Mouse (Mus musculus) hindbrain, embryonic 15.5 days (tissue): ENCODE measurements at regions not wholly inside any gene's neighbourhood (a gene's known extent, or its start where the extent isn't known, plus 50 kb on each side); places are given as distances from the start of the nearest gene placed in this dataset.
A peak's percentile ranks its signal among the peaks of the same experiment; 100 is the strongest.

ENCODE experiments used
- ATAC-seq: fragments of 200-750 bp; cut with Nextera tagmentation; 2 replicates; pipeline ENCODE4 v1.8.0; 2017; ENCODE audit warnings: low read depth, moderate number of reproducible peaks, moderate TSS enrichment; ENCODE audit not compliant: low FRiP score
- H3K27ac ChIP-seq: fragments of 300-500 bp; sonication (generic); replicated peaks from 2 replicates; pipeline ENCODE4 v1.5.1; 2015; ENCODE audit warnings: mild to moderate bottlenecking, inconsistent platforms
- H3K27me3 ChIP-seq: fragments of 300-500 bp; sonication (generic); 2 replicates; pipeline ENCODE4 v1.6.1; 2015; ENCODE audit warnings: control low read depth, inconsistent platforms
- H3K36me3 ChIP-seq: fragments of 300-500 bp; sonication (generic); 2 replicates; pipeline ENCODE4 v1.6.1; 2015; ENCODE audit warnings: control low read depth, inconsistent platforms
- H3K4me1 ChIP-seq: fragments of 300-500 bp; sonication (generic); replicated peaks from 2 replicates; pipeline ENCODE4 v1.6.1; 2015; ENCODE audit warnings: control low read depth, inconsistent platforms
- H3K4me2 ChIP-seq: fragments of 300-500 bp; sonication (generic); 2 replicates; pipeline ENCODE4 v1.6.1; 2015; ENCODE audit warnings: moderate library complexity, mild to moderate bottlenecking, inconsistent platforms
- H3K4me3 ChIP-seq: fragments of 300-500 bp; sonication (generic); 2 replicates; pipeline ENCODE4 v1.5.1; 2015; ENCODE audit warnings: mild to moderate bottlenecking, inconsistent platforms
- H3K9ac ChIP-seq: fragments of 300-500 bp; sonication (generic); 2 replicates; pipeline ENCODE4 v1.6.1; 2015; ENCODE audit warnings: inconsistent platforms
- H3K9me3 ChIP-seq: fragments of 300-500 bp; sonication (generic); 2 replicates; pipeline ENCODE4 v1.6.1; 2016; ENCODE audit warnings: control low read depth, inconsistent platforms
- WGBS: fragments of 180-500 bp; shearing (Covaris S2); methylation state at CpG from one replicate; pipeline ENCODE4 v1.1.7; 2015; 5-methylcytosine and 5-hydroxymethylcytosine counted together

DNA sequence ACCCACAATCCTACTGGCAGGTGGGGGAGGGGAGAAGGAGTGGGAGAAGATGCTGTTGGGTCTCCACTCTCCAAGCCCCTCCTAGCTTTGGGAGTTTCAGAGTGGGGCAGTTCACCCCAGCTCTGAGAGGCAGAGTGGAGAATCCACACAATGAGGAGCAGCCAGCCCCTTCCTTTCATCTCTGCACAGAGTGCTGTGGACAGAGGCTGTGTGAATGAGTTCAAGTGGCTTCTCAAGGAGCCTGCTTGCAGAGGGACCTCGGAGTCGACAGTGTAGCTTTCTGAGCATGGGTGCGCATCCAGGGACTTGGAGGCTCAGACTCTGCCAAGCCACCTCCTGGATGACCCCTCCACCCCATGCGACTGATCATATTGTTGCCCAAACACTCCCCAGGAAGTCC lies 88.9 kb upstream of the Gm26897 start:
- H3K9me3 ChIP-seq = no peaks in the 10 kb centered on the region
- H3K4me3 ChIP-seq = no peak overlapping the region
- no peaks in the 10 kb centered on the region for H3K36me3 ChIP-seq
- WGBS = 61% methylated on average over 4 of the region's 4 CpGs
- no peak overlapping the region for H3K4me2 ChIP-seq
- peaks cover 33% of the 10 kb centered on the region for H3K4me1 ChIP-seq
- H3K27ac ChIP-seq = no peak overlapping the region
- no peak overlapping the region for H3K9ac ChIP-seq
- ATAC-seq = no peak
- no peaks in the 10 kb centered on the region for H3K27me3 ChIP-seq

DNA sequence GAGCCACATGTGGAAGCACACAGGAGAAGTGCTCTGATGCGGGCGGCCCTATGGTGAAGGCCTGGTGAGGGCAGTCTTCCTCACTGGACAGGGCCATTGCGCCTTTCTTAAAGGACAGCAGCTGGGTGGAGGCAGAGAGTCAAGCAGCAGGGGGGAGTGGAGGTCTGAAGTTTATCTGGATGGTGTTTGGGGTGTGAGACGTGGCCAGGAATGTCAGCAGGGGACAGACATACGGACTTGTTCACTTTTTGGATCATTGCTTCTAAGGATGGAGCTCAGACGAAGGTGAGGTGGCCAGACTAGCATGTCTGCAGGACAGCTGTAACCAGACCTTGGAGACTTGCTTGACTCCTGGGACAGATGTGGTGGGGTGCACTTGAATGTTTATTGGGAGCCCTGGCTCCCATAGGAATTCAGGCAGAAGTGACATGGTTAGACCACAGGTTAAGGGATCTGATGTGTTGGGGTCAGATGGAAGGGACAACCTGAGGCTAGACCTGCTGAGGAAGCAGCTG lies 86.0 kb upstream of the Gm26897 start:
- Histone ChIP-seq H3K36me3 (no peaks in the 10 kb centered on the region), H3K9me3 (no peaks in the 10 kb centered on the region), H3K4me1 (peaks cover 27% of the 10 kb centered on the region), H3K27me3 (no peaks in the 10 kb centered on the region), H3K4me3 (no peak overlapping the region), H3K4me2 (no peak overlapping the region), H3K27ac (no peak overlapping the region), H3K9ac (no peak overlapping the region)
- WGBS = 87% methylated on average over 6 of the region's 6 CpGs
- no peak for ATAC-seq

DNA sequence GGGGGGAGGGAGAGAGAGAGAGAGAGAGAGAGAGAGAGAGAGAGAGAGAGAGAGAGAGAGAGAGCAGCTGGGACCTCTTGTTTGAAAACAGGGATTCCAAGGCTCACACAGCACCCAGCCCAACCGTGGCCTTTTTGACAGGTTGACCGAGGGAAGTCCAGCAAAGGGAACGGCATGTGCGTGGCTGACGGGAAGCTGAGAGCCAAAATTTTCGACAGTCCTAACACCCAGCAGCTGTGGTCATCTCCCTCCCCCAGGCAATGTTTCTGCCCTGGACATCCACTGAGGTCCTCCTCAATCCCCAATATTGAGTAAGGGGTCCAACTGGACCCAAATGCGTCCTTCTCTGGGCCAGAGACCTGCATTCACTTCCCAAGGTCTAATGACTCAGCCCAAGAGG lies 85.2 kb upstream of the Gm26897 start:
- 33% methylated on average over 7 of the region's 7 CpGs for WGBS
- H3K9me3 ChIP-seq = no peaks in the 10 kb centered on the region
- peaks cover 28% of the 10 kb centered on the region for H3K4me1 ChIP-seq
- H3K36me3 ChIP-seq = no peaks in the 10 kb centered on the region
- H3K4me3 ChIP-seq = no peak overlapping the region
- H3K9ac ChIP-seq = no peak overlapping the region
- 0 out of 2 replicates have a peak overlapping the region, but pooled peaks have one; percentile 39 for H3K27ac ChIP-seq
- H3K4me2 ChIP-seq = 0 out of 2 replicates have a peak overlapping the region, but pooled peaks have one; percentile 8
- ATAC-seq = no peak
- no peaks in the 10 kb centered on the region for H3K27me3 ChIP-seq

DNA sequence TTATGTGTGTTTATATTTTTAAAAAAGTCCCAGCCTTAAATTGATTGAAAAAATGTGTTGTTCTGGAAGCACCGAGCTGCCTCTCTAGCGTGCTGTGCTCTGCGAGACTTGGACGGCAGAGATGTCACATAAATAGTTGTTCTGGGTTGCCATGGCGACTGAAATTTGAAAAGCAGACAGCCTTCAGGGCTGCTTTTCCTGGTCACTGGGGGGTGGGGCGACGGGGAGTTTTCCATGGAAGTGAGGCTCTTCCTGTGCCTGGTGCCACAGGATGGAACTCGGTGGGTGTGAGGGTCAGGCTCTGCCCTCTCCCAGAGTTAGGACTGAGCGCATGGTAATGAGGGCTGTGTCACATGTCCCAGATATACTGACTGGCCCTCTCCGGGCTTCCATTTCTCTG lies 84.7 kb upstream of the Gm26897 start:
- 3% methylated on average over 10 of the region's 10 CpGs for WGBS
- ATAC-seq = peak; percentile 55
- H3K27ac ChIP-seq = no peak overlapping the region

DNA sequence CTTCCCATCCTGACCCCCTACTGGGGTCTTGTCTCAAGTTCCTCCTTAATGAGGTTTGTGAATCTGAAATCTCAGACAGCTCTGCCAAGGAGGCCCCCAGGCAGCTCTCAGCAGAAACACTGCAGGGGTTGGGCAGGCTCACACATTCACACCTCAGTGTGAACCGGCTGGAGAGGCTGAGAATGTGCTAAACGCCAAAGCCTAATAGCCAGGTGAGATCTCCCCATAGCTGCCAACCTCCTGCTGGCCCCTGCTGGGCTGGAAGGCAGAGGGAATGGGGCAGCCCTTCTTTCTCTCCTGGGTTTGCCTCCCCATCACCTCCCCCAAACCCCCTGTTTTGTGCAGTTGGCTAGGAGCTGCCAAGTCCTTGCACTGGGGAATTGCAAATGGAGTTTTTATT lies 81.3 kb upstream of the Gm26897 start:
- Histone ChIP-seq H3K36me3 (no peaks in the 10 kb centered on the region), H3K4me3 (no peak overlapping the region), H3K9ac (no peak overlapping the region), H3K4me1 (peaks cover 28% of the 10 kb centered on the region), H3K4me2 (no peak overlapping the region), H3K9me3 (no peaks in the 10 kb centered on the region), H3K27ac (no peak overlapping the region), H3K27me3 (no peaks in the 10 kb centered on the region)
- WGBS = 27% methylated on average over 2 of the region's 2 CpGs
- ATAC-seq = no peak

More for the DNA sequence above, 84.7 kb upstream of the Gm26897 start:
- H3K9me3 ChIP-seq = no peaks in the 10 kb centered on the region
- 0 out of 2 replicates have a peak overlapping the region, but pooled peaks have one; percentile 8 for H3K4me2 ChIP-seq
- H3K27me3 ChIP-seq = no peaks in the 10 kb centered on the region
- H3K36me3 ChIP-seq = no peaks in the 10 kb centered on the region
- peaks cover 28% of the 10 kb centered on the region for H3K4me1 ChIP-seq
- H3K9ac ChIP-seq = no peak overlapping the region
- no peak overlapping the region for H3K4me3 ChIP-seq

DNA sequence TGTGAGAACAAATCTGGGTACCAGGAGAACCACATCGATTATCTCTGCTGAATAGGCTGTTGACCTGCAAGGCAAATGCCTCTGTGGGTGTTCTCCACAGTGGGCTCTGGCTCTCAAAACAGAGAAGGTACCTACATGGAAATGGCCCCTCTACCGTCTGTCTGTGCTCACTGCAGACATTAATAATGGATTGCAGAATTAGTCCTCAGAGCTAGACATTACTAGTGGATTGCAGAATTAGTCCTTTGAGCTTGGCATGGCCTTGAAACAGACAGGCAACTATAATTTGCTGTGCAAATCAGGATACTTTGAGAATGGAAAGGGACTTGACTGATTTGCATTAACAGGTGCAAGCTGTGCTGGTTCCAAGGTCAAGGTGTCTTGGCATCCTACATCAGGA lies 77.3 kb upstream of the Gm26897 start:
- H3K4me3 ChIP-seq = no peak overlapping the region
- ATAC-seq = no peak
- no peak overlapping the region for H3K9ac ChIP-seq
- H3K4me2 ChIP-seq = no peak overlapping the region
- WGBS = 72% methylated on average over 2 of the region's 2 CpGs
- peaks cover 27% of the 10 kb centered on the region for H3K4me1 ChIP-seq
- no peaks in the 10 kb centered on the region for H3K36me3 ChIP-seq
- no peaks in the 10 kb centered on the region for H3K9me3 ChIP-seq
- H3K27ac ChIP-seq = no peak overlapping the region
- H3K27me3 ChIP-seq = no peaks in the 10 kb centered on the region

DNA sequence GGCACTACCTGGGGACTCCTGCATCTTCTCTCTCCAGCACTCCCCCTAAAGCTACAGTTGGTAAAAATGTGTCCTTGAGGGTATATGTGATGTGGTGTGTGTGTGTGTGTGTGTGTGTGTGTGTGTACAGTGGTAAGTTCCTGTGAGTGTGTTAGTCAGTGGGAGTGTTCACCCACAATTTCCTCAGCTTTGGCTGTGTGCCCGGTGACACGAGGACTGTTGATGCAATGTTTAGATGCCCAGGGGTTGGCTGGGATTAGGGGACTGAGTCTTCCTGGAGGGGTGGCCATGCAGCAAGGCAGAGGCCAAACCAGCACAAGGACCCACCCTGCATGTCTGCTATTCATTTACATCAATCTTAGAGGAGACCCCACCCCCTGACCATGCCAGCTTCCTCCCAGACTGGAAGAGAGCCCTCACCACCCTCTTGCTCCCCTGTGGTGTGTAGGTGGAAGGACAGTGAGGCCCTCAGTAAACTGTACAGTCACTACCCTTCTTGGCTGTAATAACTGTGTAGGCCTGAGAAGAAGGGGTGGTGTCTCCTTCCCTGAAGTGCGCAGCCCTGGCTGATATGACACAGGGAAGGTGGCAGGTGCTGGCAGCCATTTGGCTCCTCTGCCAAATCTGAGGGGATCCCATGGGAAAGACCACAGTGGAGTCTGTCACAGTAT lies 75.8 kb upstream of the Gm26897 start:
- H3K27ac ChIP-seq = no peak overlapping the region
- H3K9me3 ChIP-seq = no peaks in the 10 kb centered on the region
- H3K9ac ChIP-seq = no peak overlapping the region
- no peaks in the 10 kb centered on the region for H3K36me3 ChIP-seq
- H3K27me3 ChIP-seq = no peaks in the 10 kb centered on the region
- ATAC-seq = no peak
- H3K4me1 ChIP-seq = peaks cover 28% of the 10 kb centered on the region
- H3K4me2 ChIP-seq = no peak overlapping the region
- no peak overlapping the region for H3K4me3 ChIP-seq
- 82% methylated on average over 3 of the region's 3 CpGs for WGBS

DNA sequence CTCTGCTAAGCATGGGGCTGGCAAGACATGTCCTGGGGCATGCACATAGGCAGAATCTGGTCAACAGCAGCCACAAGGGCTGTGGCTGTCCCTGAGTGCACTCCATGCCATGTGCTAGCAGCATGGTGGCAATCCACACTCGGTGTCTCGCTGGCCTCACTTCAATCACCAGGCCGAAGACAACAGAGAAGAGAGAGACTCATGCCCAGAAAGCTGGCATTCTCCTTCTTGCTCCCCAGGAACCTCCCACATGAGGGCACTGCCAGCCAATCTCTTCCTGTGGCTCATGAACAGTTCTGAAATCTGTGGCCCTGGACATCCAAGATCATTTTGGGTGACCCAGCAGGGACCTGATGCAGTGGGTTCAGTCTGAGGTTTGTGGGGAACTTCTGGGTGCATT lies 74.5 kb upstream of the Gm26897 start:
- no peak overlapping the region for H3K4me3 ChIP-seq
- H3K27ac ChIP-seq = no peak overlapping the region
- peaks cover 28% of the 10 kb centered on the region for H3K4me1 ChIP-seq
- H3K36me3 ChIP-seq = no peaks in the 10 kb centered on the region
- no peaks in the 10 kb centered on the region for H3K9me3 ChIP-seq
- H3K27me3 ChIP-seq = no peaks in the 10 kb centered on the region
- WGBS = 77% methylated on average over 3 of the region's 3 CpGs
- no peak overlapping the region for H3K4me2 ChIP-seq
- ATAC-seq = no peak
- H3K9ac ChIP-seq = no peak overlapping the region

DNA sequence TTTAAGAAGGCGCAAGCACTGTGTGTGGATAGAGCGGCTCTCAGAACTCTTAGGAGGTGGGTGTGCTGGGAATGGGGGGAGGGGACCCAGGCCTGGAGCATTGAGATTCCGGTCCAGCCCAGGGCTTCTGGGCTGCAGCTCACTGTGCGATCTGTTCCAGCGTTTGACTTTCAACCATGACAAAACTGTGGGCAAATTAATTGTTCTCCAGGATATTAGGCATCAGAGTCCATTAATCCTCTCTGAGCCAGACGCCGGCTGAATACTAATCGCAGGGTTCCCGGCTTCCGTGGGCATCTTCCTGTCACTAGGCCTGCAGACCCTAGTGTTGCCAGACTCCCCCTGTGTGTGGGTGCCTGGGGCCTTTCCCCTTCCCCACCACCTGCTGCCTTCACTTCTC lies 73.3 kb upstream of the Gm26897 start:
- H3K4me1 ChIP-seq = peaks cover 28% of the 10 kb centered on the region
- H3K9ac ChIP-seq = no peak overlapping the region
- no peaks in the 10 kb centered on the region for H3K27me3 ChIP-seq
- no peak overlapping the region for H3K4me3 ChIP-seq
- no peaks in the 10 kb centered on the region for H3K9me3 ChIP-seq
- H3K4me2 ChIP-seq = peak overlapping the region; percentile 16
- 15% methylated on average over 10 of the region's 10 CpGs for WGBS
- peak overlapping the region; percentile 84 for H3K27ac ChIP-seq
- H3K36me3 ChIP-seq = no peaks in the 10 kb centered on the region
- peak; percentile 83 for ATAC-seq

DNA sequence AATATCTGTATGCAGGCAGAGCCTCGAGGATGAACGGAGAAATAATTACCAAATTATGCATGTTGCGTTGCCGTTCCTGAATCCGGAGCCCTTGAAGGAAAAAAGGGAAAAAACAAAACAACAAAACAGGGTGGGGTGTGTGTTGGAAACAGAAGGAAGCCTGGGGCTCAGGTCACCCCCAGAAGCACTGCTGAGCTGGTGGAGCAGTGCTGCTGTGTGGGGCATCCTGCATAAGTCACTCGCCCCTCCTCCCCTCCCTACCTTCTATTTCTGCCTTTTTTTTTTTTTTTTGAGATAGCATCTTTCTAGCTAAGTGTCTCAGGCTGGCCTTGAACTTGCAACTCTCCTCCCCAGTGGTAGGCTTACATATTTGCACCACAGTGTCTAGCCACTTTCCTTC lies 72.8 kb upstream of the Gm26897 start:
- H3K27ac ChIP-seq = peak overlapping the region; percentile 84
- 22% methylated on average over 6 of the region's 6 CpGs for WGBS
- H3K4me3 ChIP-seq = no peak overlapping the region
- peak overlapping the region; percentile 16 for H3K4me2 ChIP-seq
- H3K36me3 ChIP-seq = no peaks in the 10 kb centered on the region
- H3K9ac ChIP-seq = no peak overlapping the region
- no peaks in the 10 kb centered on the region for H3K27me3 ChIP-seq
- peaks cover 28% of the 10 kb centered on the region for H3K4me1 ChIP-seq
- no peaks in the 10 kb centered on the region for H3K9me3 ChIP-seq
- ATAC-seq = no peak

DNA sequence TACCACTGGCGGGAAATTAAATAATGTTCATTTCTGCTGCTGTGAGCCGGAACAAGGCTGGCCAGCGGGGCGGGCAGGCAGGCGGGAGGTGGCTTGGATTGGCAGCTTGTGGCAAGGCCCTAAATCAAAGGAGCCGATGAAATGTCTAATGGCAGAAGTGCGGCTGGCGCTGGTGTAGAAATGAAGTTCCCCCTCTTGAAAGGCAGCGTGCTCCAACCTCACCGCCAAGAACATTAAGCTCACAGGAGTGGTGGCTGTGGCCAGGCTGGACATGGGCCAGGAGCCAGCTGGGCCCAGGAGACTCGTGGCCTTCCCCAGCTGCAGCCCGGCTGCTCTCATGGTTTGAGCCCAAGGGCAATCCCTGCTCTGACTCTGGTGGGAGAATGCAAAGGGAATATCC lies 71.8 kb upstream of the Gm26897 start:
- Histone ChIP-seq H3K4me2 (no peak overlapping the region), H3K27me3 (no peaks in the 10 kb centered on the region), H3K4me1 (peaks cover 28% of the 10 kb centered on the region), H3K9ac (no peak overlapping the region), H3K27ac (peak overlapping the region; percentile 84), H3K36me3 (no peaks in the 10 kb centered on the region), H3K4me3 (no peak overlapping the region), H3K9me3 (no peaks in the 10 kb centered on the region)
- WGBS = 25% methylated on average over 12 of the region's 12 CpGs
- no peak for ATAC-seq

DNA sequence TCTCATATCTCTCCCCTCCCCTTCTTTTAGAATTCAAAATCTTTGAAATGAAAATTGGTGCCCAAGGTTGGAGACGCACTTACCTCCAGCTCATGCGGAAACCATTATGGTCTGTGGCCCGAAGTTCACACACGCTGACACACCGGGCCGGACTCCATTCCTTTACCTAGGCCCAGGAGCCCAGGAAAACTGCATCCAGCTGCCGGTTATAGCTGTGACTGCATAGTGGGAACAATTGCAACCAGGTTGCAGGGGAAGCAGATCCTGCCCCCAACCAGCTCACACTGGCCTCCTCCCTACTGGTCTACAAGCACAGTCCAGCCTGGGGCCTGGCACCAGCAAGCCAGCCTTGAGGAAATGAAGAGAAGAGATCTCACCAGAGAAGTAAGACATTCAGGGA lies 69.9 kb upstream of the Gm26897 start:
- H3K4me3 ChIP-seq = no peak overlapping the region
- whole genome bisulfite sequencing = 84% methylated on average over 7 of the region's 7 CpGs
- no peak for ATAC-seq

DNA sequence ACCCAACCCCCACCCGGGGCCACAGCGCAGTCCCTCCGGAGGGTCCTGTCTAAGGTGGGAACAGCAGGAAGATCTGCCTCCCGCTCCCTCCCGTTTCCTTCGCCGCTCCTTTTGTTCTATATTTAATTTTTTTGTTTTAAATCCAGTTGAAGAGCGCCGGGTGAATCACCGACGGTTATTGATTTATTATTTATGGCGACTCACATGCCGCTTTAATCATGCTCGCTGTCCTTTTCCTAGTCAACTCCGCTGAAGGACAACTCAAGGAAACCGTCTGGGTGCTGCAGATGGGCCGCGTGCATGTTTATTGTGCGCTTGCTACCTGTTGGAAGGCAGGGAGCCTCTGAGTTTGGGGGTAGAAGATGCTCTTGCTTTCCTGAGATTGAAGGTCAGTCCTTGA lies 68.3 kb upstream of the Gm26897 start:
- no peaks in the 10 kb centered on the region for H3K27me3 ChIP-seq
- no peak overlapping the region for H3K27ac ChIP-seq
- no peak for ATAC-seq
- peaks cover 20% of the 10 kb centered on the region for H3K4me1 ChIP-seq
- no peak overlapping the region for H3K4me3 ChIP-seq
- H3K9me3 ChIP-seq = no peaks in the 10 kb centered on the region
- H3K4me2 ChIP-seq = no peak overlapping the region
- H3K9ac ChIP-seq = no peak overlapping the region
- no peaks in the 10 kb centered on the region for H3K36me3 ChIP-seq
- WGBS = 68% methylated on average over 19 of the region's 19 CpGs

More for the DNA sequence above, 69.9 kb upstream of the Gm26897 start:
- H3K4me1 ChIP-seq = peaks cover 28% of the 10 kb centered on the region
- no peaks in the 10 kb centered on the region for H3K9me3 ChIP-seq
- H3K27ac ChIP-seq = no peak overlapping the region
- no peak overlapping the region for H3K9ac ChIP-seq
- H3K36me3 ChIP-seq = no peaks in the 10 kb centered on the region
- H3K27me3 ChIP-seq = no peaks in the 10 kb centered on the region
- no peak overlapping the region for H3K4me2 ChIP-seq
